Mouse (Mus musculus): Measurements from ENCODE around the gene Gm11555.

DNA sequence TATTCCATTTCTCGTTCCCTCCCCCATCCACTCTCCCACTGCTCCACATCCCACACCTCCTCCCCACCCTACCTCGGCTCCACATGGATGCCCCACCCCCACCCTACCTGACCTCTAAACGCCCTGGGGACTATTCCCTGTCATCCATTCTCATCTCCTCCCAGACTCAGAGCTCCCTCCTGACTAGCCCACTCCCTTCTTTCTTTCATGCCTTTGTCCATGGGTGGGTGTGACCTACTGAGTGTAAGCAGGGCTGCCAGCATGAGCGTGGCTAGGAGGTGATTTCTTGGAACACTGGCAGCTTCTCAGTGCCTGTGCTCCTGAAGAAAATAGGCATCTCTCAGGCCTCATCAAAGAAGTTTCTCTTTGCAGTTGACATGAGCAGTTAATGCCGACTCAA is 7.0 kb upstream of the Gm11555 start:
- TF ChIP-seq GATA1 (IDR thresholded peaks at IDR 0.05; ENCODE audit: low read length) (no peak), TAL1 (IDR thresholded peaks at IDR 0.05; ENCODE audit: low read length) (no peak)

All from erythroblast, embryonic 14.5 days (primary cell).